Mouse (Mus musculus) hindbrain, embryonic 10.5 days (tissue): Measurements from ENCODE around the gene Grik5. TPM values are rescaled to one million over a fixed set of nuclear protein-coding genes. Genes with fewer than 3 reads are reported as not detected.
"Not testable (repeated sequence)": the region's sequence is repeated elsewhere in the genome, so short reads cannot be mapped to it uniquely, and the experiment has no call there.

Experiments
- DNase-seq: peaks from one replicate; pipeline ENCODE4 v3.0.0-alpha.2; 2017; ENCODE audit warnings: low spot score
- H3K27ac ChIP-seq: fragments of 300-500 bp; sonication (generic); 2 replicates; pipeline ENCODE4 v1.5.1; 2016; ENCODE audit warnings: mild to moderate bottlenecking, moderate library complexity
- H3K27me3 ChIP-seq: fragments of 300-500 bp; sonication (generic); 2 replicates; pipeline ENCODE4 v1.6.1; 2016; ENCODE audit warnings: mild to moderate bottlenecking; ENCODE audit not compliant: poor library complexity, insufficient read depth, severe bottlenecking
- H3K36me3 ChIP-seq: fragments of 300-500 bp; sonication (generic); 2 replicates; pipeline ENCODE4 v1.6.1; 2016; ENCODE audit warnings: mild to moderate bottlenecking, moderate library complexity
- H3K4me1 ChIP-seq: fragments of 300-500 bp; sonication (generic); replicated peaks from 2 replicates; pipeline ENCODE4 v1.6.1; 2016; ENCODE audit warnings: mild to moderate bottlenecking
- H3K4me3 ChIP-seq: fragments of 300-500 bp; sonication (generic); 2 replicates; pipeline ENCODE4 v1.5.1; 2016; ENCODE audit warnings: mild to moderate bottlenecking, moderate library complexity
- H3K9me3 ChIP-seq: fragments of 300-500 bp; sonication (generic); 2 replicates; pipeline ENCODE4 v1.6.1; 2016; ENCODE audit warnings: mild to moderate bottlenecking, moderate library complexity
- WGBS: fragments of 180-500 bp; shearing (Covaris S2); methylation state at CpG from one replicate; pipeline ENCODE4 v1.1.7; 2016; 5-methylcytosine and 5-hydroxymethylcytosine counted together
- polyA plus RNA-seq: library from polyadenylated mRNA; unstranded; fragments of >200 nt; fragmentation: Nextera tagmentation; extraction: Ambion mirVana; gene quantifications from 2 replicates; pipeline ENCODE4 v1.2.1, GENCODE M21; 2016

Gene Grik5
- polyA plus RNA-seq, 1 experiment from 2014 or later: 7.9 TPM

- Histone ChIP-seq H3K27me3 (no peaks in the 10 kb centered on the region), H3K4me3 (no peak overlapping the region), H3K36me3 (peaks cover 97% of the 10 kb centered on the region), H3K27ac (no peak overlapping the region), H3K4me1 (no peaks in the 10 kb centered on the region), H3K9me3 (no peaks in the 10 kb centered on the region)
- WGBS: 95% methylated on average over 8 of the region's 8 CpGs
- DNase-seq: no peak
These were observed 24.8 kb downstream of the Grik5 start for GRCm38 (mm10) chr7:25047363-25047762.

GRCm38 (mm10) chr7:25044599-25044998 is 27.5 kb downstream of the Grik5 start:
- H3K27me3 ChIP-seq, H3K27ac ChIP-seq, H3K9me3 ChIP-seq, DNase-seq, H3K4me1 ChIP-seq, H3K4me3 ChIP-seq: not testable (repeated sequence)
- 93% methylated on average over 7 of the region's 7 CpGs for WGBS
- H3K36me3 ChIP-seq: peaks cover 99% of the 10 kb centered on the region

GRCm38 (mm10) chr7:25041921-25042320 is 30.2 kb downstream of the Grik5 start:
- Histone ChIP-seq H3K36me3 (peaks cover 100% of the 10 kb centered on the region), H3K27ac (no peak overlapping the region)
- no peak for DNase-seq

GRCm38 (mm10) chr7:25035916-25036315 is 36.2 kb downstream of the Grik5 start:
- Histone ChIP-seq H3K27me3 (no peaks in the 10 kb centered on the region), H3K4me3 (no peak overlapping the region), H3K36me3 (peaks cover 97% of the 10 kb centered on the region), H3K27ac (no peak overlapping the region), H3K4me1 (no peaks in the 10 kb centered on the region), H3K9me3 (no peaks in the 10 kb centered on the region)
- WGBS: 58% methylated on average over 7 of the region's 7 CpGs
- peak; percentile 72 for DNase-seq

More at GRCm38 (mm10) chr7:25041921-25042320, 30.2 kb downstream of the Grik5 start:
- Histone ChIP-seq H3K4me3 (no peak overlapping the region), H3K27me3 (no peaks in the 10 kb centered on the region), H3K9me3 (no peaks in the 10 kb centered on the region), H3K4me1 (no peaks in the 10 kb centered on the region)
- WGBS: 87% methylated on average over 12 of the region's 12 CpGs

GRCm38 (mm10) chr7:25034796-25035195 is 37.4 kb downstream of the Grik5 start:
- Histone ChIP-seq H3K9me3 (no peaks in the 10 kb centered on the region), H3K27ac (no peak overlapping the region), H3K4me1 (no peaks in the 10 kb centered on the region), H3K36me3 (peaks cover 89% of the 10 kb centered on the region), H3K27me3 (no peaks in the 10 kb centered on the region), H3K4me3 (no peak overlapping the region)
- WGBS: 94% methylated on average over 4 of the region's 4 CpGs
- DNase-seq: no peak

- Histone ChIP-seq H3K36me3 (peaks cover 75% of the 10 kb centered on the region), H3K4me1 (0 out of 2 replicates have a peak, but pooled peaks cover 3% of the 10 kb centered on the region), H3K27me3 (no peaks in the 10 kb centered on the region), H3K4me3 (no peak overlapping the region), H3K9me3 (no peaks in the 10 kb centered on the region), H3K27ac (no peak overlapping the region)
- DNase-seq: no peak
- WGBS: 68% methylated on average over 3 of the region's 3 CpGs
These were observed 40.6 kb downstream of the Grik5 start for GRCm38 (mm10) chr7:25031528-25031927.

GRCm38 (mm10) chr7:25030032-25030753 is 42.0 kb downstream of the Grik5 start:
- peak; percentile 83 for DNase-seq
- H3K27me3 ChIP-seq: no peaks in the 10 kb centered on the region
- no peaks in the 10 kb centered on the region for H3K9me3 ChIP-seq
- no peak overlapping the region for H3K27ac ChIP-seq
- H3K36me3 ChIP-seq: peaks cover 65% of the 10 kb centered on the region
- 0 out of 2 replicates have a peak, but pooled peaks cover 3% of the 10 kb centered on the region for H3K4me1 ChIP-seq
- WGBS: 58% methylated on average over 5 of the region's 5 CpGs
- H3K4me3 ChIP-seq: no peak overlapping the region

GRCm38 (mm10) chr7:25026452-25026851 is 45.7 kb downstream of the Grik5 start:
- Histone ChIP-seq H3K4me1 (0 out of 2 replicates have a peak, but pooled peaks cover 3% of the 10 kb centered on the region), H3K27me3 (no peaks in the 10 kb centered on the region), H3K36me3 (peaks cover 64% of the 10 kb centered on the region), H3K9me3 (no peaks in the 10 kb centered on the region), H3K4me3 (no peak overlapping the region), H3K27ac (no peak overlapping the region)
- DNase-seq: no peak
- WGBS: 57% methylated on average over 7 of the region's 7 CpGs

GRCm38 (mm10) chr7:25025855-25026439 is 46.2 kb downstream of the Grik5 start:
- H3K4me1 ChIP-seq: 0 out of 2 replicates have a peak, but pooled peaks cover 3% of the 10 kb centered on the region
- WGBS: 63% methylated on average over 10 of the region's 10 CpGs
- no peaks in the 10 kb centered on the region for H3K27me3 ChIP-seq
- peak; percentile 27 for DNase-seq
- H3K36me3 ChIP-seq: peaks cover 64% of the 10 kb centered on the region
- no peak overlapping the region for H3K27ac ChIP-seq
- H3K4me3 ChIP-seq: no peak overlapping the region
- no peaks in the 10 kb centered on the region for H3K9me3 ChIP-seq

GRCm38 (mm10) chr7:25011592-25011991 is 60.6 kb downstream of the Grik5 start:
- Histone ChIP-seq H3K4me1 (peaks cover 43% of the 10 kb centered on the region), H3K27me3 (peaks cover 69% of the 10 kb centered on the region), H3K9me3 (0 out of 2 replicates have a peak, but pooled peaks cover 4% of the 10 kb centered on the region), H3K27ac (no peak overlapping the region), H3K4me3 (no peak overlapping the region), H3K36me3 (peaks cover 53% of the 10 kb centered on the region)
- WGBS: 67% methylated on average over 7 of the region's 7 CpGs
- DNase-seq: no peak

GRCm38 (mm10) chr7:25010090-25010913 is 61.8 kb downstream of the Grik5 start:
- WGBS: 1% methylated on average over 97 of the region's 97 CpGs
- Histone ChIP-seq H3K4me3 (peak overlapping the region; percentile 54), H3K36me3 (peaks cover 40% of the 10 kb centered on the region), H3K27ac (peak overlapping the region; percentile 79), H3K9me3 (0 out of 2 replicates have a peak, but pooled peaks cover 4% of the 10 kb centered on the region), H3K27me3 (peaks cover 82% of the 10 kb centered on the region), H3K4me1 (peaks cover 55% of the 10 kb centered on the region)
- DNase-seq: peak; percentile 73

- H3K27me3 ChIP-seq: peaks cover 93% of the 10 kb centered on the region
- peaks cover 64% of the 10 kb centered on the region for H3K4me1 ChIP-seq
- peak overlapping the region; percentile 54 for H3K4me3 ChIP-seq
- DNase-seq: peak; percentile 33
- H3K27ac ChIP-seq: peak overlapping the region; percentile 79
- H3K36me3 ChIP-seq: peaks cover 29% of the 10 kb centered on the region
- H3K9me3 ChIP-seq: 0 out of 2 replicates have a peak, but pooled peaks cover 4% of the 10 kb centered on the region
- 8% methylated on average over 20 of the region's 20 CpGs for WGBS
These were observed 62.9 kb downstream of the Grik5 start for GRCm38 (mm10) chr7:25009099-25009700.
